Mouse (Mus musculus): ENCODE data around the gene C1qa.

Gene C1qa

DNA sequence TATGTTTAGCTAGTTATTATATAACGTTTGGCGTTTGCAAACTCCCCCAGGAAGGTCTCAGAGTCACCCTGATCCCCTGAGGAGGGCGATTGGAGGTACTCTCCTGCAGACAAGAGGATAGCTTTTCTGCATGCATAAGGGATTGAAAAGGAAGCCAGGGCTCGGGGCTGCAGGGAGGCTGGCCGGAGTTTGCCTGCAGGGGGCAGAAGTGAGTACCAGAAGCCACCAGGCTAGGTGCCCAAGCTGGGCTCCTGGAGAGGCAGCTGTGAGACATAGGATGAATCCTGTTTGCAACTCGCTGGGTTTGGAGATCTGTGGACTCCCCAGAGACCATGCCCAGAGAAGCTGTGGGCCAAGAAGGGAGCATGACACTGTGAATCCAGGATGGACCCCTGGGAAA lies 43.5 kb downstream of the C1qa start:
- peak; percentile 21 to 22 for DNase-seq

DNA sequence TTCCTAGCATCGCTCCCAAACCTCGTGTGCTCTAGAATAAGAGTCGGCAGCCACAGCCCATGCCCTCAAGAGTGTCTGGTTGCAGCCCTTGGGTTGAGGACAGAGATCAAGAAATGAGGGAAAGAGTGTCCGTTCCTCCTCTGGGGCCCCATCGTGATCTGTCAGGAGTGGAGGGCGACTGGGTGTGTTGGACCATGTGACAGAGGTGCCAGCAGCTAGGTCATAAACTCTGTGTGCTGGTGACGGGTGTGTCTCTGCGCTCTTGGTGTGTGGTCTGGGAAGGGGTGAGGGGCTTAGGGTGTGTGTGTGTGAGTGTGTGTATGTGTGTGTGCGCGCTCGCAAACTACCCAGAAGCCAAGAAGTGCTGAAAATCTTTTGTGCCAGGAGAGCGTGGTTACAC lies 45.6 kb downstream of the C1qa start:
- no peak for DNase-seq

DNA sequence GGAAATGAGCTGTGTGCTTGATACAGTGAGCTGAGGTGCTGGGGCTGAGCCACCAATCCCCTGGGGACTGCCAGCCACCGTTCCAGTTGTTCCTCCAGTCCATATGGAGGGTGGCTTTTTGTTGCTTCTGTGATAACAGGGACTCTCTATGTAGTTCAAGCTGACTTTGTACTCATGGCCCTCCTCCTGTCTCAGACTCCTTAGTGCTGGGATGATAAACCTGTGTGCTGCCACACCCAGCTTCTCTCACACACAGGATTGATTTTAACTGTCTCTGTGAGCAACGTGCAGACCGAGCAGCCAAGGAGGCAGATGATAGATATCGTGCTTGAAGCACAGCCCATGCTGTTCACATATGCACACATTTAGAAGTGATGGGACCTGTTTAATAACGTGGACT lies 46.5 kb downstream of the C1qa start:
- DNase-seq = no peak

DNA sequence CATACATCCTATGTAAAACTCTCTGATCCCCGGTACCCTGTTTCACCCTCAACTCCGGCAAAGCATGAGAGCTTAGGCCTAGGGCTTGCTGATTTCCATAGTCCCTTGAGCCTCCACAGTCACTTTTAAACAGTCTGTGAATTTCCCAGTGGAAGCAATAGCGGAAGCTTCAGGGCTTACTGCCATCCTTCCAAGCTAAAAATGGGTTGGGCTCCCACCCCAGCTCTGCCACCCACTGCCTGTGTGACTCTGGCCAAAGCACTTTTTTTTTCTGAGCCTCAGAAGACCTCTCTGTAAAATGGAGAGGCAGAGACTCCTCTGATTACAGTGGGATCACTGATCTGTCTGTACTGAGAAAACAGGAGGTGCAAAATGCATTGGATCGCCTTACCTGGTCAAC lies 50.0 kb downstream of the C1qa start:
- DNase-seq = no peak

DNA sequence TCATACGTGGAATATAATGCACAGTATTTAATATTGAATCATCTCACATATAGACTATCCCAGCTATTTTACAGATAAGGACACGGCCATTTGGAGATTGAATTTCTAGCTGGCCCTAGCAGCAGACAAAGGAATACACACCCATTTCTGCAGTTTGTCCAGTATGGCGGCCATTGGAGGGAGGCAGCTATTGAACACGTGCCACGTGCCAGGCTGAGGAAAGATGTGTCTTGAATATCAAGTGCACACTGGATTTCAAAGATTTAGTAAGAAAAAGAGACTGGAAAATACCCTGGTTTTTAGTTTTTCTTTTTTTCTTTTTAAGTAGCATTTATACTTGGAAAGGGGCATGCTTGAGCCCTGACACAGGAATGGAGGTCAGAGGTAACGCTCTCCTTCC lies 51.4 kb downstream of the C1qa start:
- no peak for DNase-seq

Measured in cerebellum, postnatal 36 days (tissue).